Mouse (Mus musculus): ENCODE data around the gene Cox6a1.

GRCm38 (mm10) chr5:115359851-115360372, 11.1 kb upstream of the Cox6a1 start:
- TF ChIP-seq POLR2A (IDR thresholded peaks at IDR 0.05; ENCODE audit: insufficient read depth, low read depth, low read length) (no peak), CTCF (IDR thresholded peaks at IDR 0.05; ENCODE audit: insufficient read depth, low read depth, low read length) (no peak)
